Mouse (Mus musculus): ENCODE data around the gene Tbx10. TPM values are rescaled to one million over a fixed set of nuclear protein-coding genes. Genes with fewer than 3 reads are reported as not detected.
"Not testable (repeated sequence)": the region's sequence is repeated elsewhere in the genome, so short reads cannot be mapped to it uniquely, and the experiment has no call there.

The Tbx10 gene
- total RNA-seq (2021), result not detected
- long read RNA-seq, experiment 1, result 0 reads
- long read RNA-seq, experiment 2, result 0 reads

DNA sequence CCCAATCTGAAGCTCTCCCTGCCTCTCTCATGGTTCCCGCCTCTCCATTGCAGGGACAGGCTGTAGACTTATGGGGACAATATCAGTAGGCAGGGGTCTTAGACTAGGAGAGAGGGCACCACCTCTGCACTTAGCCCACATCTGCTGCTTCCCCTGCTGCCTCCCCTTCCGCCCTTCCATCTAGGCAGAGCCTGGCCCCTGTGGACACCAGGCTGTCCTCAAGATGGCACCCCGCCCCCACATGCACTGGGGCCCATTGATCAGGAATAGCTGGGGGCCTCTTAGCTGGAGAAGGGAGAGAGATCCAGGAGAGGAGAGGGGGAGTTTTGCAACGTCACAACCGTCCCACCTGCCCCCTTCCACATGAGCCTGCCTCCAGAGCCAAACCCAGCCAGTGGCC is at the start of gene Tbx10:
Tbx10 (plus strand) TSS at position 337 of the 400 bp plus-strand sequence.
- DNase-seq, result no peak

DNA sequence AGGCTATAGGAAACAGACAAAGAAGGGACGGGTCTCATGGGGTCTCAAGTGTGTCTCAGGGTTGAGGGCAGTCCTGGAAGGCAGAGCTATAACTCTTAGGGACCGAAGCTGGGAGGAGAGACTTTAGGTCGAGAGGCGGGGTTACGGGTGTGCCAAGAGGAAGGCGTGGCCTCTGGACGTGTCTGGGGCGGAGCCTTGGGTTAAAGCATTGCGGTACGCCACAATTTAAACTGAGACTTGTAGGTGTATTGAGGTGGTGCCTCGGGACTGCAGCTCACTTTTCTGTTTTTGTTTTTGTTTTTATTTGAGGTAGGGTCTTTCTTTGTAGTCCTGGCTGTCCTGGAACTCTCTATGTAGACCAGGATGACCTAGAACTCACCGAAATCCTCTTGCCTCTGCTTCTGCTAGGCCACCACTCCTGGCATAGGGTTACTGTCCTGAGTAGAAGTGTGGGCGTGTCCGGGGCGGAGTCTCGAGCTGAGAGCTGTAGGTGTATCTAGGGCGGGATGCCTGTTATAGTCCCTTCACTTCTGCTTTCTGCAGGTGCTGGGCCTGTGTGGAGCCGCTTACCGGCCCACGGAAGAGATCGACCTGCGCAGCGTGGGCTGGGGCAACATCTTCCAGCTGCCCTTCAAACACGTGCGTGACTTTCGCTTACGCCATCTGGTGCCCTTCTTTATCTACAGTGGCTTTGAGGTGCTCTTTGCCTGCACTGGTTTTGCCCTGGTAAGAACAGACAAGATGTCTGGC is 49.4 kb upstream of the Tbx10 start:
- peak; percentile 60 to 67 for DNase-seq

DNA sequence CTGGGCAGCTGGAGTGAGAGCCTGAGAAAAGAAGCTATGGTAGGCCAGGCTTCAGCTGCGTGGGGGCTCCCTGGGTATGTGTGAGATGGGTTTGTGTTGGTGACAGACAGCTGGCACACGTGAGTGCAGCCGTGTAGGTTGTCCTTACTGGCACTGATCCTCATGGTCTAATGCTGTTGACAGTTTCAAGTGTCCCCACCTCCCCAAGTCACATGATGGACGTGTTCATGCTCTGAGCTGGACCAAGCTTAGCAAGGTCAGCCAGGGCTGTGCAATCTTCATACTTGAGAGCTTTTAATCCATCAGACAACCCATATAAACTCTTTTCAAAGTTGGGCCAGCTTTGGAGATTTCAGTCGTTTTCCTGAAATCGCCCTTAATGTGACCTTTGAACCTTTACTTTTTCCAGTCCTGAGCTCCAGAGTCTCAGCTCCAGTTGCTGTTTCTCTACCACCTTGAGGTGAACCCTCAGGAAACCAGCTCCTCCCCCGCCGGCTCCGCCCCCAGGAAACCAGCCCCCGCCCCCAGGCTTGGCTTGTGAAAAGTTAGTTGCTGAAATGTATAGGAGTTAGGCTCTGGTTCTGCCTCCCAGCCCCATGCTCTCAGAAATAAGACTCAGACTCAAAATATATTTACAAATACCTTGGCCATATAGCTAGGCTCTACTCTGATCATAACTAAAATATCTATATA is 46.5 kb upstream of the Tbx10 start:
- peak; percentile 49 to 53 for DNase-seq

DNA sequence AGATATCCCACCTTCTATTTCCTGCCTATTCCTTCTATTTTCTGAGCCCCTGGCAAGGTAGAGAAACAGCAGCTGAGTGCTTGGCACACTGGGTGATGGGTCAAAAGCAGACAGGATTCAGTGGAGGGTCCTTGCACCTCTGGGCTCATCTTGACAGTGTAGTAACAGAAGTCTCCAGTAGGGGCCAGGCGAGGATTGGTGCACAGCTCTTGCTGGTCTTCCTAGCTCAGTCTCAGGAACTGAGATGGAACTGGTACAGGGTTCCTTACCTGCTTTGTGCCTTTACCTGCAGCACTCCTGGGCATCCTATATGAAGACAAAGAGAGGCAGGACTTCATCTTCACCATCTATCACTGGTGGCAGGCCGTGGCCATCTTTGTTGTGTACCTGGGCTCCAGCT is 45.8 kb upstream of the Tbx10 start:
- peak; percentile 67 to 76 for DNase-seq

DNA sequence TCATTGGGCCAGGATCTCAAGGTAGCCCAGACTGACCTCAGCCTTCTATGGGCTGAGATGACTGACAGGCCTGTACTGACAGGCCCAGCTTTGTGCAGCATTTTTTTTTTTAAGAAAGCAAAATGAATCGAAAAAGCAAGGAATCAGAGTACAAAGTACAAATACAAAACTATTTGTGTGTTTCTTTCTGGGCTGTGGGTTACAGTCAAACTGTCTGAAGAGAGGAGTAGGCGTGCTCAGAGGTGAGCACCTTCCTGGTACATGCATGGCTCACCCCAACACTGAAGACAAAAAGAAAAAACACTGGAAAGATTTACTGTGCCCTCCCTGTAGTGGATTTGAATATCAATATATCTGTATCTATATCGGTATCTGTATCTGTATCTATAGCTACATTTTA is 44.7 kb upstream of the Tbx10 start:
- DNase-seq, result no peak

DNA sequence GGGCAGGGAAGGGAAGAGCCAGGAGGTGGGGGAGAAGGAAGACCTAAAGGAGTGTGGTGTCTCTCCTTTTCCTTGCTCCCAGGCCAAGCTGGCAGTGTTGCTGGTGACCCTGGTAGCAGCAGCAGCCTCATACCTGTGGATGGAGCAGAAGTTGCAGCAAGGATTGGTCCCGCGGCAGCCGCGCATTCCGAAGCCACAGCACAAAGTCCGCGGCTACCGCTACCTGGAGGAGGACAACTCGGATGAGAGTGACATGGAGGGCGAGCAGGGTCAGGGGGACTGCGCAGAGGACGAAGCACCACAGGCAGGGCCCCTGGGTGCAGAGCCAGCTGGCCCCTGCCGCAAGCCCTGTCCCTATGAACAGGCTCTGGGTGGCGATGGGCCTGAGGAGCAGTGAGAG is 44.0 kb upstream of the Tbx10 start:
- no peak for DNase-seq

DNA sequence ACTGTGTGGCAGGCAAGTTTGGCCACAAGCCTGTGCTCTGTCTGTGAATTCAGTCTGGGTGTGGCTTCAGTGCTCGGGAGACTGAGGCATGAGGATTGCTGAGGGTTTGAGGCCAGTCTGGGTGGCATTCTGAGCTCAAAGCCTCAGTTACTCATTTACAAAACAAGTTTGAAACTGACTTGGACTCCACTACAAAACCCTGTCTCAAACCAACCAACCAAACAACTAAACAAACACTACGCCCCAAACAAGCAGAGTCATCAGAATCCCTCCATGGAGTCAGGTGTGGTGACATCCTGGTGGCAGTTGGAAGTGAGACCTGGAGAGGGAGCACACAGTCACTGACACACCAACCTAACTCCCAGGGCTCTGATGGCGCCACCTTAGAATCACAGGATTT is 42.2 kb upstream of the Tbx10 start:
- no peak for DNase-seq

DNA sequence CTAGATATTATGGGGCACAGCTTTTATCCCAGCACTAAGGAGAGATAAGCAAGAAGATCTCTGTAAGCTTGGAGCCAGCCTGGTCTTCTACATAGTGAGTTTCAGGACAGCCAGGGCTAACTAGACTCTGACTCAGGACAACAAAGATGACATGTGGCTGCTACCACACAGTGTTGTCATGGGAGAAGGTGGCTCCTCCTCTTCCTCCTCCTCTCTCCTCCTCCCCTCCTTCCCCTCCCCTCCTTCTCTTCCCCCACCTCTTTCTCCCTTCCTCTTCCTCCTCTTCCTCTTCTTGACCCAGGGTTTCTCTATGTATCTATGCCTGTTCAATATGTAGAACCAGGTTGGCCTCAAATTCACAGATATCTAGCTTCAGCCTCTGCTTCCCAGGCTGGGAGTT is 41.1 kb upstream of the Tbx10 start:
- DNase-seq, result no peak

DNA sequence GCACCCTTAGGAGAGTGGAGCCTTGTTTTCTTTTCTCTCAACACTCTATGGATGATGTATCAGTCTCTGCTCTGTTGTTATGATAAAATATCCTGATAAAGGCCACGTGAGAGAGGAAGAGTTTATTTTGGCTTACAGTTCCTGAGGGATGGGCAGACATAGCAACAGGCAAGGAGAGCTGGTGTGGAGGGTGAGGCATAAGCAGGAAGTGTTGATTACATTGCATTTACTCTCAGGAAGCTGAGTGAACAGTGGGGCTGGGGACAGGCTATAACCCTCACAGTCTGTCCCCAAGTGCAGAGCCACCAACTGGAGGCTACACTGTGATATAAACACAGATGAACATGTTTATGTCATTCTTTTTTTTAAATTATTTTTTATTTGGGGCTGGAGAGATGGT is 40.5 kb upstream of the Tbx10 start:
- DNase-seq, result no peak

DNA sequence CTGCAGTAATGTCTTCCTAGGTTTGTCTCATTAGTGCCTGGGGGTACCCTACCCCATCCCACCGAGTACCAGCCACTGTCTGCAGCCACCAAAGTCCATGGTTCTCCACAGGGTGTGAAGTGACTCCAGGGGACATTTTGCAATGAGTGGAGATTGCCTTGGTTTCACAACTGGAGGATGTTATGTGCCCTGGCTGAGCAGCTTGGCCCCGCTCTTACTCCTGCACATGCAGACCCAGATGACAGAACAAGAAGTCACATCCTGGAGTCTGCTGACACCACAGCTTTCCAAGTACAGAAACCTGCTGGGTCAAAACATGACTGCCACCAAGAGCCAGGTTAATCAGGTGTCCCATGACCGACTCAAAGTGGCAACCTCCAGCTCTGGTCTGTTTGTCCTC is 37.5 kb upstream of the Tbx10 start:
- DNase-seq, result peak in 1 of 2 experiments; percentile 12

DNA sequence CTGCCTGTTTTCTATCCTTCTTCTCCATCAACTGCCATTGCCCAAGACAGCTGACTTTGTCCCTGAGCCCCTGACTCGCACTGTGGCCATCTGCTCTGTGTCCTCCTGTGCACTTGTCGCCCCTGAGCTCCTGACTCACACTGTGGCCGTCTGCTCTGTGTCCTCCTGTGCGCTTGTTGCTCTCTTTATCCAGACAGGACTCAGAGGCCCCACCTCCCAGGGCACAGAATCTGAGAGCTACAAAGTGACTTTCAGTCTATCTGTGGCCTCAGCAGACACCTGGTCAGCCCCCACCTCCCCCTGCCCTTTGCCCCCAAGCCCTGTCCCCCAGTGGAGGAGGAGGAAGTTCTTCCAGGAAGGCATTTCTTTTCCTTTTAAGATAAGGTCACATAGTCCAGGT is 36.7 kb upstream of the Tbx10 start:
- peak in 1 of 2 experiments; percentile 36 for DNase-seq

DNA sequence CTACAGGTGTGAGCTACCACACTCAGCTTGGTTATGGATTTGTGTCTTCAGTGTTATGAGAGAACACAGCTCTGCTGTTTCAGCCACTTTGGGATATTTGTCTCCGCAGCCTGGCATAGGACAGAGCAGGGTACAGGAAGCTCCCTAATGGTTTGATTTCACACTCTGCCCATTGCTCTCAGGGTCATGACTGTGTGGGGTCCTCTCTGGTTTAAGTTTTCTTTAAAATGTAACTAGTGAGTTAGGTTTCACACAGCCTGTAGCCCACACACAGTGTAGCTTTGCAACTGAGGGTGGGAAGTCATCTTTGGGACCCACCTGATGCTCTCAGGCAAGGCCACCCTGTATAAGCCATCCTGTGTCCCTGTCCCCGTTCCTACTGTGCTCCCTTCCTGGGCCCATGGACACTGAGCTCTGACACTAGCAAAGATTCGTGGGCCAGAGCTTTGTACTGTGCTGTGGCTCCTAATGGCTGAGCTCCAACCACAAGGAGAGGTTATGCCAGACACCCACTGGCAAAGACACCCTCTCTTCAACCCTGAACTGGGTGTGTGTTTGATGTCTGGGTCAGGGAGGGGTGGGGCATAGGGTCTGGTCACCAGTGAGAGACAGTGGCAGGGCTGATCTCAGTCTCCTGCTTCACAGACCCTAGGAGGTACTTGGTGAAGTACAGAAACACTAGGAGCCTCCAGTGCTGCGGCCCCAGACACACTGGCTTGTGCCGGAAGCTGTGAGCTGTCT is 35.1 kb upstream of the Tbx10 start:
- not testable (repeated sequence) for DNase-seq

DNA sequence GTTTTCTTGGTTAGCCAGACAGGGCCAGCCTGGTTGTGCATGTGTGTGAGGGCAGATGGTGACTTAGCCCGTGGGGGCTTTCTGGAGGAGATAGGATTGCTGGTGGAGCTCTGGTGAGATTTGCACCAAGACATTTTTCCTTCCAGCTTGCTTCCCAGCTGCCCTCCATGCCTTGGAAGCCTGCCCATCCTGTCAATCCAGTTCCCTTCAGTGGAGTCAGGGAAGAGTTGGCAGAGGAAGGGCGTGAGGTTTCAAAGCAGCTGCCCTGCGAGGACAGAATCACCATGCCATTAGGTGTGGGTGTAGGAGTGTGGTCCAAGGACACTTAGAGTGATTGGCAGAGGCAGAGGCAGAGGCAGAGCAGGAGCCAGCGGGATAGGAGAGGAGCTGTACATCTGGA is 34.1 kb upstream of the Tbx10 start, which contains the start of gene Aldh3b3:
Aldh3b3 (plus strand) TSS at position 176 of the 400 bp plus-strand sequence.
- DNase-seq, result no peak

DNA sequence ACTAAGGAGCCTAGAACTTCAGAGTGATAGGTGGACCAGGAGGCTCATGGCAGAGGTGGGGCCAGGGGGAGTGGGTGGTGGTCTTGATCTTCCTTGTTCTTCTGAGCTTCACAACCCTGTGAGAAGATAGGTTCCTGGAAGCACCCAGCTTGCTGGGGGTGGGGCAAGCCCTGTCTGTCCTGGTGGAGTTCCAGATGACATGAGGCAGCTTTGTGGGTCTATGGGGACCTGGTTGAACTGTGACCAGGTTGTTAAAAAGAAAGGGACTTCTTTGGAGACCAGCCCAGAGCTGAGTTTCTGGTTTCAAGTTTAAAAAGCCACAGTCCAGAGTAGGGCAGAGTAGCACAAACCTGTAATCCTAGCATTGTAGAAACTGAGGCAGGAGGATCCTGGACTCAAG is 33.5 kb upstream of the Tbx10 start:
- DNase-seq, result no peak

DNA sequence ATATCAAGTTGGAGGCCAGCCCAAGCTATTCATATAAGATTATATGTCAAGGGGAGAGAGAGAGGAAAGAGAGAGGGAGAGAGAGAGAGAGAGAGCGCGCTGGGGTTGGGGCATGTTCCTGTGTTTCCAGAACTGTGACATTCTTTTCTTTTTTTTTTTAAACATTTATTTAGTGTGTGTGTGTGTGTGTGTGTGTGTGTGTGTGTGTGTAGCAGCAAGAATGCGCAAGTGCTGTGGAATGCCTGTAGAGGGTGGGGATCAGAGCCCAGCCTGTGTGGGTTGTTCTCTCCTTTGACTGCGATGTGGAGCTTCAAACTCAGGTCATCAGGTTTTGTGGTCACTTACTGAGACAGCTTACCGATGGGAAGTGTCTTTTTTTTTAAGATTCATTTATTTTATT is 32.3 kb upstream of the Tbx10 start:
- DNase-seq, result no peak

DNA sequence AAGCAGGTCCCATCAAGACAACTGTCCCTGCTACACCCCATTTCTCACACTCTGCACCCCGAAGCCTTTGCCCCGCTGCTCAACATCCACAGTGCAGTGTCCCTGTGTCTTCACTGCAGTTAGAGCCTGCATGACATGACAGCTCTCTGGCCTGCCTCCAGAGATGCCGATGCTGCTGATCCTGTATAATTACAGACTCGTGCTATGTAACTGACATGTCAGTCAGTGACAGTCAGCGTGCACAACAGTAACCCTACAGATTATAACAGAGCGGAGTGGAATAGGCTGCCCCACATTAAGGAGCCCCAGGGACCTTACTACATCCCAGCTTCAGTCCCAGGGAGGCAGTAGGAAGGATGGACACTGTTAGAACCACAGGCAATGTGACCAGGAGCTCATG is 30.7 kb upstream of the Tbx10 start:
- DNase-seq, result not testable (repeated sequence)

DNA sequence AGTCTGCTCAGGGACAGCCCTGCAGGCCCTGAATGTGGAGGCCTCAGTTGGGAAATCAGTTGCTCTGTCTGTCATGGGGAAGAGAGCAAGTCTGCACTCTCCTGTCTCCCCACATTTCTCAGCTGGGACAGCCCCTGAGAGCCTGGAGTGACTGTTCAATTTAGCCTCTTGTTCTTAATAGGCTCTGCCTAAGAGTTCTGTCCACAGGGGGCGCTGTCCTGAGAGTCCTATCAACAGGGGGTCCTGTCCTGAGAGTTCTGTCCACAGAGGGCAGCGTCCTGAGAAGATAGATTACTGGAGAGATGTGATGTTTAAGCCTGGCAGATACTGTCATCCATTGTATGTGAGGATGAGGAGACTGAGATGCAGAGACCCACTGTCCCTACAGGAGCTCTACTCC is 30.1 kb upstream of the Tbx10 start:
- no peak for DNase-seq

DNA sequence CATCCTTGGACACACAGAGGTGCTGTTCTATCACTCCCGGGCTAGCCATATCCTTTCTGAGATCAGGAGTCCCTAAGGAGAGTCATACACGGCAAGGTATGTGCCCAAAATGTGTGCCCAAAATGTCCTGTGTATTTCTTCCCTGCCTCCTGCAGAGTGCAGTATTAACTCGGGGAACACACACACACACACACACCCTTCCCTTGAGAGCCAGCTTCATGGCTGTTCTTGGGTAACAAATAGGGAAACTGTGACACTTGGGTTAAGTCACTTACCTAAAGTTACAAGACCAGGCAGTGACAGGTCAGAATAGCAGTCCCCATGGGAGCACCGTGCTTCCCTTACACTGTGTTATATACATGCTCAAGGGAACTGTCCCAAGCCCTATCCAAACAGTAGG is 28.5 kb upstream of the Tbx10 start:
- no peak for DNase-seq

DNA sequence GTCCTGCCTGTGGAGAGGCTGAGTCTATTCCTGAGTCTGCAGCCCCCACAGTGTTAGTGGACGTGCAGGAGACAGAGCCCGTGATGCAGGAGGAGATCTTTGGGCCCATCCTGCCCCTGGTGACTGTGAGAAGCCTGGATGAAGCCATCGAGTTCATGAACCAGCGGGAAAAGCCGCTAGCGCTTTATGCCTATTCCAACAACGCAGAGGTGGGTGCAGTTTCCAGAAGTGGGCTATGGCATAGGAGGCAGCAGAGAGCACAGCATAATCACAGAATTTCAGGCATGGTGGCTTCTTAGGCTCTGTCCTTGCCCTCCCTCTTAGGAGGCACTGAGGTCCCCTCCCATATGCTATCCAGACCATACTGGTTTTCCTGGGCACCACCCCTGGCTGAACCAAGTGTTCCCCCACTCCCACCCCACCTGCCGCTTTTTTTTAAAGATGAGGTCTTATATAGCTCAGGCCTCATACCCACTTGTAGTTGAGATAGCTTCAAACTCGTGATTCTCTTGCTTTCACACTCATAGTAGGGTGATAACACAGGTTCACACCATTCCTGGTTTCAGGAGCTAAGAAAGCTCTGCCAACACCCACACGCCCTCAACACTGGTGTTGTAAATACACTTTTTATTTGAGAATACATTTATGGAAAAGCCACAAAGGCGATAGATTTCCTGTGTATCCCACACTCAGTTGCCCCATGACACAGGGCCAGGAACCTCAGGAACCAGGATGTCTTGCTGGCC is 26.0 kb upstream of the Tbx10 start:
- DNase-seq, result no peak

DNA sequence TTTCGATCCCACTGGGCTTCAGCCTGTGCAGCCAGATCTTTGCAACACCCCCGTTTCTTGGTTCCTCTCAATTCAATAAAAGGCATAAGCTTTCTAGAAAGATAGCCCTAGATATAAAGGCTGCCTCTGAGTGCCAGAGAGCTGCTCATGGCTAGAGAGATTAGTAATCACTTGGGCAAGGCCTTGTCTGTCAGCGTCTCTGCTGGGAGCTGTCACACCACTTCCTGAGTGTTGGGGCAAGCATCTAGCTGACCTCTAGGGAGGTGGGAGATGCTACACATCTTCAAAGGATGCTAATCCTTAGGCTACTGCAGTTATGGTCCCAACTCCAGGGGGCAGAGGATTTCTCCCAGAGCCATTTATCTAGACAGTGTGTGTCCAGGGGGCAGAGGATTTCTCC is 25.3 kb upstream of the Tbx10 start:
- no peak for DNase-seq

DNA sequence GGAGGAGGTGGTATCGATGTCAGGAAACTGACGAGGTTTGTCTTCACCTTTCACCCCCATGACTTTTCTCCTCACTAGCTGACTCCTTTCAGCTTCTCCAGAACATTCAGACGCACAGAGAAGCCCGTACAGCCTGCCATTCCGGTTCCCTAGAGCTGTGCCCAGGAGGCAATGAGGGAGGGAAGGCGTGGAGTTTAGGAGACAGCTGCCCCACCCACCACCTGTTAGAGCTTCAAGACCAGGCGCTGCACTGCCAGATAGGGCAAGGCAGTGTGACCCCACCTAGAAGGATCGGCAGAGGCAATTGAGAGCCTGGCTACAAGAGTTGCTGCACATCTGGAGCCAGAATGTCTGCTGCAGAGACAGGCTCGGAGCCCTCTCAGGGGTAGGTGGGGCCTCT is 20.3 kb upstream of the Tbx10 start, which contains the start of gene Aldh3b2:
Aldh3b2 (plus strand) TSS at position 100 of the 400 bp plus-strand sequence.
- DNase-seq, result no peak

DNA sequence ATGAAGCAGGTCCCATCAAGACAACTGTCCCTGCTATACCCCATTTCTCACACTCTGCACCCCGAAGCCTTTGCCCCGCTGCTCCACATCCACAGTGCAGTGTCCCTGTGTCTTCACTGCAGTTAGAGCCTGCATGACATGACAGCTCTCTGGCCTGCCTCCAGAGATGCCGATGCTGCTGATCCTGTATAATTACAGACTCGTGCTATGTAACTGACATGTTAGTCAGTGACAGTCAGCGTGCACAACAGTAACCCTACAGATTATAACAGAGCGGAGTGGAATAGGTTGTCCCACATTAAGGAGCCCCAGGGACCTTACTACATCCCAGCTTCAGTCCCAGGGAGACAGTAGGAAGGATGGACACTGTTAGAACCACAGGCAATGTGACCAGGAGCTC is 17.9 kb upstream of the Tbx10 start:
- not testable (repeated sequence) for DNase-seq

Data from adrenal gland, postnatal 36 days (tissue).